Mouse (Mus musculus) telencephalon, adult 2 months (tissue): ENCODE data around the gene Vars.

ENCODE experiments used
- DNase-seq: peaks from one replicate; pipeline ENCODE4 v3.0.0-alpha.2; 2011; ENCODE audit warnings: low read depth, low spot score

The Vars gene

DNA sequence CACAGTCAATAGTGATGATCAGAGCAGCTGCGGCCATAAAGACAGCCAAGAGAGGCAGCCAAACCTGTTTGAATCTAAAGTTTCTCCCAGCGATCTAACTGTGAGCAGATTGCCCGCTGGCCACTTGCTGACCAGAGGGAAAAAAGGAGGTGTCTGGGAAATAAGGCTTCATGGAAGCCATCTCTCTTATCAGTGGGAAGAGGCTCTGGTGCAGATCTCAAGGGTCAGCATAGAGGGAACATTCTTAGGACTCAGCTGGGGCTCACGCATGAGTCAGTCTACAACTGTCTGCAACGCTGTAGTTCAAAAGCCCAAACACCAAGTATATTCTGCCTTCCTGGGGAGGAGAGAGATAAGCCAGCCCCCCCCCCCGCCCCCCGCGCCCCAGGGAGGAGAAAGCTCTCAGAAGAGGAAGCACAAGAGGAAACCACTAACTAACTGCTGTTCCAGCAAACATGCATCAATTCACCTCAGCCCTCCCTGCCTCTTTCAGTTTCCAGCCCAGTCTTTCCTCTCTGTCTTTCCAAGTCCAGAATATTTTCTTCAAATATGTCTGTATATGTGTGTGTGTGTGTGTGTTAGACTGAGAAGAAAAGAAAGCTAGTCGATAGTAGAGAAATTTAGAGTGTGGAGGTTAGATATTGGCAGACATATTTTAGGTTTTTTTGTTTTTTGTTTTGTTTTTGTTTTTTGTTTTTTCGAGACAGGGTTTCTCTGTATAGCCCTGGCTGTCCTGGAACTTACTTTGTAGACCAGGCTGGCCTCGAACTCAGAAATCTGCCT lies 47.6 kb downstream of the Vars start:
- no peak for DNase-seq

DNA sequence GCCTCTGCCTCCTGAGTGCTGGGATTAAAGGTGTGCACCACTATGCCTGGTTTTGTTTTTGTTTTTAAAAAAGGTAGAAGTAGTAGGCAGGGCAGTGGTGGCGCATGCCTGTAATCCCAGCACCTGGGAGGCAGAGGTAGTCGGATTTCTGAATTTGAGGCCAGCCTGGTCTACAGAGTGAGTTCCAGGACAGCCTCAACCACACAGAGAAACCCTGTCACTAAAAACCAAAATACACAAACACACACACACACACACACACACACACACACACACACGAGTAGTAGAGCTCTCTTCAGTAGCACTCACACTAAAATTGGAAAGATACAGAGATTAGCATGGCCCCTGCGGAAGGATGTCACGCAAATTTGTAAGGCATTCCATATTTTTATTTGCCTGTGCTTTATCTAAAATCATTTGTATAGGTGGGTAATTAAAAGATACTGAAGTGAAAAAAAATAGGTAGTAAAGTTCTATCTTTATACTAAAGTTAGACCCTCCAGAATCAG lies 48.2 kb downstream of the Vars start:
- no peak for DNase-seq

DNA sequence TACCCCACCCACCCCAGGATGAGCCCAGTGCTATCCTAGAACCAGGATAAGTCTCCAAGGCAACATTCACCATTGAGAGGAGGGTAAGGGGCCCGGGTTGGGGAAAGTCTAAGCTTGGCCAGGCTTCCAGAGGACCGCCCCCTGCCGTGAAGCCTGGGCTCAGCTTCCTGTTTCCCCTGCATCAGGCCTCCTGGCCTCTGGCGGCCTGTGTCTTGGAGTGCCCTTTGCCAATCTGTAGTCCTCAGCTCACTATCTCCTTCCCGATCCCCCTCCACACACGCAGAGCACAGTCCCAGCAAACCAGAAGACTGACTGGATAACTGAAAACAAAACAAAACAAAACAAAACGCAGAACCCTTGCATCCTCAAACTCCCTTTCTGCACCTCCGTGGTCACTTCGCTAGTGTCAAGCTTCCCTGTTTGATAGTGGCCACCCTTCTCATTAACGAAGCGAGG lies 48.8 kb downstream of the Vars start, which contains the start of gene Clic1:
Clic1 (plus strand) TSS at position 406 of the 456 bp plus-strand sequence.
- no peak for DNase-seq

DNA sequence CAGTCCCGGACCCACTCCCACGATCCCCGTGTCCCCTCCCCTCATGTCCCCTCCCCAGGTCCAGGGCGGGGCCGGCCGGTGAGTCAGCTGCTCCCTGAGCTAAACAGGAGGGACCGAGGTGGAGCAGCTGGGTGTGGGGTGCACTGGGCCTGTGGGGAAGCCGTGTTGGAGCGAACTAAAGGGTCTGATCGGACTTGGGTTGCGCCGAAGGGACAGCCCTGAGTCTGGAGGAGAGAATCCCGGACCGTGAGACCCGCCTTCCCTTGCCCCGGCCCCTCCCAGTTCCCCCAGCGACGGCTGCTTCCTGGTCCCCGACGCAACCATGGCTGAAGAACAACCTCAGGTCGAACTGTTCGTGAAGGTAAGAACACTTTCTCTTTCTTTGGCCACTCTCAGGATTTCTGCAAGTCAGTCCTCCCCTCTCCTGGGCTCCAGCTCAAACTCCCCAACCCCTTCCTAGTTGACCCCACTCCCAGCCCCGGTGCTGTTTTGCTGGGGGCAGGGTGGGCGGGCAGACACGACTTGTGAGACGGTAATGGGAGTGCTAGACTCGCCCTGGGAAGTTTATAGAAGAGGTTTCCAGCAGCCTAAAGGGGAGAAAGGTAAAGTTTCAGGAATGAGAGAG lies 49.5 kb downstream of the Vars start:
- no peak for DNase-seq

DNA sequence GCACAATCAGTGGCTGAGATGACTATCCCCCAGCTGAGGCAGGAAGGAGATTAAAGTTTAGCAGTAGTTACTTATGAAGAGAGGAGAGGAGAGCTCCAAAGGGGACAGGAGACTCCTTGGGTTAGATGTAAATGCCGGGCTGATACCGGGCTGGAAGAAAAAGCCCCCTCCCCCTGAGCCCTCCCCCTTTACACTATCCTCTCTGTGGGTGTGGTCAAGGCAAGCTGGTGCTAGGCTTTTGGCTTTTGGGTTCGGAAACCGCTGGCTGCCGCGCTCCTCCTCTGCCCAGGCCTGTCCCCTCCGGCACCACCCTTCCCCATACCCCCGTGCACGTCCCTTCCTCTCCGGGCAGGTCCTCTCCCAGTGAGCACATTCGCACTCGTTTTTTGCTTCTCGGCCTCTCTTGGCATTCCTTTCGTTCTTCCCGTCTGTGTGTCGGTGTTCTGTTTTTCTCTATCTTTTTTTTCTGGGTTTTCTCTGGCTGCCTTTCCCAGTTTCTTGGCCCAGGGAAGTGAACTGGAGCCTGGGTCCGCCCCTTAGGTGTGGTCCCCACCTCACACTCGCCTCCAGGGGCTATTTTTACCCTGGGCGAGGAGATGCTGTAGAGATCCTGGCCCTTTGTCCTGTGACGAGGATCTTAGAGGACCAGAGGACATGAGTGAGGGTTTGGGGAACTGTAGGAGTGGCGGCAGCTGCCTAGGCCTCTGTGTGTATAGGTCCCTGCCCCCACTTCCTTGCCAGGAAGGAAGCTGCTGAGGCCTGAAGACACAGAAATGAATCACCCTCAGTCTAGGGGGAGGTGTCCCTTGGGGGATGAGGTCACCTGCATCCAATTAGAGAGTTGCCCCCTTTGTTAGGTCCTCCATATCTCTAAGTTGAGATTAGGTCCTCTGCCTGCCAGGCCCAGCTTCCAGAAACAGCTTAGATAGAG lies 50.6 kb downstream of the Vars start:
- DNase-seq, result no peak

DNA sequence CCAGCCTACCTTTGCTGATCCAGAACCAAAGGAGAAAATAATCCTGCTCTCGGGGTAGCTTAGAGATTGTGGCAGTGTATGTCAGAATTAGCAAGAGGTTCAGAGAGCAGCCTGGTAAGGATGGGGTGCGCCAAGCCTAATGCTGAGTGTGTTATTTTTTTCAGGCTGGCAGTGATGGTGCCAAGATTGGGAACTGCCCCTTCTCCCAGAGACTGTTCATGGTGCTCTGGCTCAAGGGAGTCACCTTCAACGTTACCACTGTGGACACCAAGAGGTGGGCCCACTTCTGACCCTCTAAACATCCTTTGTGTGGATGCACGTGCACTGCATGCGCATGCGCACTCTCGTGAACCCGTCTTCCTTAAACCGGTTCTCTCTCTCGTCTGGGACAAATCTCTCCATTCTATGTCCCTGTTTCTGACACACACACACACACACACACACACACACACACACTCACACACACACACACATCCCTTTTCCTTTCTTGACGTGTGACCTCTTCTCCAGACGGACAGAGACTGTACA lies 51.5 kb downstream of the Vars start:
- DNase-seq, result no peak

DNA sequence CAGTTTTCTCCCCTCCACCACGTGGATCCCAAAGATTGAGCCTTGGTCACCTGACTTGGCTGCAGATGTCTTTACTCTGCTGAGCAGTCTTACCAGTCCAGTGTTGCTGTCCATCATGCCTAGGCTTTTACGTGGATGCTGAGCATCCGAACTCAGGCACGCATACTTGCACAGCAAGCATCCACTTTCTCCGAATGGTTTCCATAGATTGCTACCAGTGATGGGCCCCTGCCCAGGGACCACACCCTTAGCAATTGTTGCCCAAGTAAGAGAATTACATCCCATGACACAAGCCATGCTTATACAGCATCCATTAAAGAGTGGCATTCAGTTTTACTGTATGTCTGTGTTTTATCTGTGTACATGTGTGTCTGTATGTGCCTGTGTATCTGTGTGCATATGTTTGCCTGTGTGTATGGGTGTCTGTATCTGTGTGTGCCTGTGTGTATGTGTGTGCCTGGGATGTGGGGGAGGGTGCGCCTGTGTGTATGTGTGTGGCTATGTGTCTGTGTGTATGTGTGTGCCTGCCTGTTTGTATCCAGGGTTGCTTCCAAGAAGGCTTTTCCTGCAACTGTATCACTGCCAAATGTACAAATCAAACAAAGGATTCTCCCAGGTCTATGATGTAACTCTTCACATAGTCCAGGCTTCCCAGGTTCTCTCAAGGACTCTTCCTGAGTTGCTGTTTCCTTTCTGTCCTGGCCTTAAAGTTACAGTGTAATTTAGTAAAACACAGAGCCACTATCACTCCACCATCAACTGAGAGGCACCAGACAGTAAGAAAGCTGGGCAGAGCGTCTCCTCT lies 55.1 kb downstream of the Vars start:
- DNase-seq, result no peak

DNA sequence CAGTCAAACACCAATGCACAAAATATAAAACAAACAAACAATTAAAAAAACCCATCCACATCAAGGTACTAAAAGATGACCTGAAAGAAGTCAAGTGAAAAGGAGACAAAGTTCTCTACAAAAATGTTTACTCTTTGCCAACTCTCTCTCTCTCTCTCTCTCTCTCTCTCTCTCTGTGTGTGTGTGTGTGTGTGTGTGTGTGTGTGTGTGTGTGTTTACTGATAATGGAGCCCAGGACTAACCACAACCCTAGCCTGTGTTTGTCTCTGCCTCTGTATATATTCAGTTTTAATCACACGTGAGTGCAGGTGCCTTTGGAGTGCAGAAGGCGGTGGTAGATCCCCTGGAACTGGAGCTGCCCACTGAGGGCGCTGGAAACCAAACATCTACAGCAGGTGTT lies 56.3 kb downstream of the Vars start:
- DNase-seq, result no peak

DNA sequence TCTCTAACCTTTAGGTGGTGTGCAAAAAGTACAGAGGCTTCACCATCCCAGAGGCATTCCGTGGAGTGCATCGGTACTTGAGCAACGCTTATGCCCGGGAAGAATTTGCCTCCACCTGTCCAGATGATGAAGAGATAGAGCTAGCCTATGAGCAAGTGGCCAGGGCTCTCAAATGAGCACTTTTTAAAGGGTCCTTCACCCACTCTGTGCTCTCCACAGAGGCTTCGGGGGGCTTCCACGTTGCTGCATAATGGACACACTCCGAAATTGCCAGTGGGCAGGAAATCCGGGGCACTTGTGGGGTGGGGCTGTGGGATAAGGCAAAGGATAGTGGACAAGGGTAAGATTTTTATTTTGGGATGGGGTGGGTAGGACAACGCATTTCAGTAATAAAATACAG lies 57.5 kb downstream of the Vars start:
- DNase-seq, result no peak

DNA sequence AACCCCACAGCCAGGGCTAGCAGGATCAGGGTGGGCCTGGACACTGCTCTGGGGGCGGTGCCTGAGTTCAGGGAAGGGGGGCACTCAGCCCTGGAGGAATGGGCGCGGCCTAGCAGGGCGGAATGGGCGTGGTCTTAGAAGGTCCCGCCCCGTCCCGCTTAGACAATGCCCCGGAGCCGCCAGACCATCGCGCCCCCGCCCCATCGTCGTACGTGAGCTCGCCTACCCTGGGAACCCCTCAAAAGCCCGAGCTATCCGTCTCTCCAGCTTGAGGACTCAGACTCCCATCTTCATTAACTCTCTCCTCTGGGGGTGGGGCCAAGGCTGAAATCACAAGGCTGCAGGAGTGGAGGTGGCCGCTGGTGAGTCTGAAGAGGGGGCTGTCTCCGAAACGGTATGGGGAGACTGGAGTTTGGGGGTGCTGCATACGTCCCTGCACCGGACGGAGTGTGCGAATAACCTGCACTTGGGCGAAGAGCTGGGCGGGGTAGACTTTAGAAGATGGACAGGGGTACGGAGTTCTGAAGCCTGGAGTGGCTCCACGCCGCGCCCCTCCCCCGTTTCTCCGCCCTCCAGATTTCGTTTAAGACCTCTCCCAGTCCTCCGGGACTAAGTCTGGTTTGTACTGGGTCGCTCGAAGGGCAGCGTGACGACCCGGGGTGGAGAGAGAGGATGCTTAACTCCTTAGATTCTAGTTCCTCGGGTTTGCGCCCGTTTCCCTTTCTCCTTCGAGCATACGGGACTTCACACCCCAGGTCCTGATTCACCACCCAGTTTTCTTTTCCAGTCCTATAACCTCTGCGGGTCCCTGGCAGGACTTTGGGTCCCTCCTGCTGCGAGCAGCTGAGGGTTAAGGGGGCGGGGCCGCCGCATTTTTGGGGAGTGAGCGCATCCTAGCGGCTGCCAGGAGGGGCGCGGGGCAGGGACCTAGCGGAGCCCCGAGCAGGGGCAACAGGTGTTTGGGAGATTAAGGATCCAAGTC lies 58.4 kb downstream of the Vars start, which contains the start of gene Ddah2:
Ddah2 (plus strand) TSS at position 125 of the 982 bp plus-strand sequence.
- no peak for DNase-seq

DNA sequence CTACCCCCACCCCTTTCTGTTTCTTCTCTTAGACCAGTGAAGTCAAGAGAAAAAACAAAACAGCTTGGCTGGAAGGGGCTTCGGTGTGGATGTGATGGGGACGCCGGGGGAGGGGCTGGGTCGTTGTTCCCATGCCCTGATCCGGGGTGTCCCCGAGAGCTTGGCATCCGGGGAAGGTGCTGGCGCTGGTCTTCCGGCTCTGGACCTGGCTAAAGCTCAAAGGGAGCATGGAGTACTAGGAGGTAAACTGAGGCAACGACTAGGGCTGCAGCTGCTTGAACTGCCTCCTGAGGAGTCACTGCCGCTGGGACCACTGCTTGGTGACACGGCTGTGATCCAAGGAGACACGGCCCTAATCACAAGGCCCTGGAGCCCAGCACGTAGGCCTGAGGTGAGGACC lies 59.3 kb downstream of the Vars start:
- no peak for DNase-seq

DNA sequence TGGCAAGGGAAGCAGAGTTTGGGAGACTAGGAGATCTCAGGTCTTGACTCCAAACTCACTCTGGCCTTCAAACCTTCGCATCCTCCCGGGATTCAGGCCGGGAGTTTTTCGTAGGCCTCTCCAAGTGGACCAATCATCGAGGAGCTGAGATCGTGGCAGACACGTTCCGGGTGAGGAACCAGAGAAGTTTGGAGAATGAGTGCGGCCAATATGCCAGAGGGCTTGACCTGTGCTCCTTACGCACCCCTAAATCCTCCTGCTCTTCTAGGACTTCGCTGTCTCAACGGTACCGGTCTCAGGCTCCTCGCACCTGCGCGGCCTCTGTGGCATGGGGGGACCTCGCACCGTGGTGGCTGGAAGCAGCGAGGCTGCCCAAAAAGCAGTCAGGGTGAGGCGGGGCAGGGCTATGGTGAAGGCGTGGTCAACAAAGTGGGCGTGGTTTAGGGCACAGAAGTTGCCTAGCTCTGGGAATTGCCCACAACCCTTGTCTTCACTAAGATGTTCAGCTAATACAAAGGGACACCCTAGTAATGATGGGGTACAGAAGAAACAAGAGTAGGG lies 60.0 kb downstream of the Vars start:
- DNase-seq, result no peak

DNA sequence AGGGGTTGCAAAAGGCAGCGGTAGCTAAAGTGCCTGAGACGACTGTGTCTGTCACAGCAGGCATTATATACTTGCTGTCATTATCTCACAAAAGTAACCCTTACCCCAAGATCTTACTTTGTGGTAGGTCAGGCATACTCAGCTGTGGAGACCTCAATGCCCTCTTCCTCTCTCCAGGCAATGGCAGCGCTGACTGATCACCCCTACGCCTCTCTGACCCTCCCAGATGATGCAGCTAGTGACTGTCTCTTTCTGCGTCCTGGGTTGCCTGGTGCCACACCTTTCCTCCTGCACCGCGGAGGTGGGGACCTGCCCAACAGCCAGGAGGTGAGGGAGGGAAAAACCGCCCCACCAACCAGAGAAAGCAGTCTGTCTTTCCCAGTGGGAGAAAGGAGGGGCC lies 60.5 kb downstream of the Vars start:
- no peak for DNase-seq

DNA sequence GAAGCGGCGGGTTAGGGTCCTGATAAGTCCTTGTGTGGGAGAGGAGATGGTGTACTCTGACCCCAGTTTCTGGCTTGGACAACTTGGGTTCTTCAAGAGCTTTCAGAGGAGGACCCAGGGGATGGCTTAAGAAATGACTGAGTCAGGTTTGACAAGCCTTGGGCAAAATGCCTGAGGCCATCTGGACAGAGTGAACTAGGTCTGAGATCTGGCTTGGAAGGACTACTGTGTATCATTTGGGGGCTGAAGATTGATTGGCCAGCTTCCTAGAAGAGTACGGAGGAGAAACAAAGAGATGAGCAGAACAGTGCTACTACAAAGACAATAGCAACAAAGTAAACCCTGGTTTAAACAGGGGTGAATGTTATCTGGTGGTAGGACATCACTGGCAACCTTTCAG lies 62.7 kb downstream of the Vars start:
- no peak for DNase-seq

DNA sequence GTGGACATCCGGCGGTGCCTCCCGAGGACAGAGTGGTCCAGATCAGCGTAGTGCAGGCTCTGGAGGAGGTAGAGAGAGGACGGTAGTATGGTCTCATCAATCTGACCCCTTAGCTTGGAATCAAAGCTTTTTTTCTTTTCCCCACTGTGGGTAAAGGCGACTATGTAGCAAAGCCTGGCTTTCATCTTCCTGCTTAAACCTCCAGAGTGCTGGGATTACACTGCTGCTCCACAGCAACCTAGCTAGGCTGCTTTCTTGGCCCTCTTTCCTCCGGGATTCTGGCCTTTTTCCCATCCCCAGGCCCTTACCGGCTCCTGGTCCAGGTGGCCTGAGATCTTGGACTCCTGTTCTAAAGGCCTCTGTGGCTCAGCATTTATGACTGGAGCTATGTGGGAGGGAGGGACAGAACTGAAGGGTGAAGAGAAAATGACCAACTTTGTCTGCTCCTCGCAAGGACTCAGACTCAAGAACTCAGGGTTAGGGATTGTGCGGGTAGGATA lies 63.6 kb downstream of the Vars start:
- no peak for DNase-seq

DNA sequence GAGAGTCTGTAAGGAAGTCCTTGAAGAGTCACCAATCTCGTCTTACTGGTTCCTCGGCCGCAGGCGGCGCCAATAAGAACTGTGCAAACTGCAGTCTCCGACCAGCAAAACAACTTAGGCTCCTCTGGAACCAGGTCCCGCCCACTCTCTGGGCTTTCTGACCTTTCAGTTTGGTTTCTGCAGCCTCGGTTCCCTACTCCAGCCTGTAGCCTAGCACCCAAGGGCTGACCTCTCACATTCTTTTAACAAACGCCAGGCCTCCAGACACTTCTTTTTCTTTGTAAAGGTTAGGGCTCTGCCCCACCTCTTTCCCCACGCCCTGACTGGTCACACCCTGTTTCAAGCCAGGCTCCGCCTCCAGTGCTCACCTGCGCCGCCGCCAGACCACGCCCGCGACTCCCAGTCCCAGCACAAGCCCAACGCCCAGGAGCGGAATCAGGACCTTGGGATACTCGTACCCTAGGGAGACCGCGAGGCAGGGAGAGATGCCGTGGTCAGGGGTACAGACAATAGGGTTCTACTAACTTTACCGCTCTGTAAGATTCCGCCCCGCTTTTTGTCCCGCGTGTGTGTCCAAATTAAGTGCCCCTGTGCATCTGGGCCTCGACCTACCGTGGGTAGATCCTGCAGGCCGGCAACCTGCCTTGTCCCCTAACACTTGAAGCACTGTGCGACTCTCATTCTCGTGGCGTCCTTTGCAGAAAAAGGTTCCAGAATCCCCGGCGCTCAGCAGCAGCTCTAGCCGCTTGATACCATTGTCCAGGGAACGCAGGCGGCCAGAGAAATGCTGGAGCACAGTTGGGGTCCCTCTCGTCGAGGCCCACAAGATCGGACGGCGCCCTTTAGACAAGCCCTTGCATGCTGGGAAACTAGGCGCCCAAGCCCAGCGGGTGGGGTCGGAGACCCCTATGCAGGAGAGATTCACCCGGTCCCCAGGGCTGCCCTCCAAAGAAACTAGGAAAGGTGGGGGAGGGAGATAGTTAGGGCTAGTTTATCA lies 64.5 kb downstream of the Vars start, which contains the start of gene Ly6g6c:
Ly6g6c (plus strand) TSS at position 438 of the 997 bp plus-strand sequence.
- no peak for DNase-seq
